Mouse (Mus musculus) forebrain, embryonic 16.5 days (tissue): ENCODE data around the gene Ush2a. TPM values are rescaled to one million over a fixed set of nuclear protein-coding genes. Genes with fewer than 3 reads are reported as not detected.

Source experiments
- ATAC-seq: fragments of 200-750 bp; cut with Nextera tagmentation; 2 replicates; pipeline ENCODE4 v1.8.0; 2017; ENCODE audit warnings: mild to moderate bottlenecking, moderate library complexity
- H3K27ac ChIP-seq: fragments of 300-500 bp; sonication (generic); 2 replicates; pipeline ENCODE4 v1.5.1; 2014; ENCODE audit warnings: low read length, control low read depth
- H3K27me3 ChIP-seq: fragments of 300-500 bp; sonication (generic); replicated peaks from 2 replicates; pipeline ENCODE4 v1.6.1; 2014; ENCODE audit warnings: low read length; ENCODE audit not compliant: control insufficient read depth, insufficient read depth
- H3K36me3 ChIP-seq: fragments of 300-500 bp; sonication (generic); 2 replicates; pipeline ENCODE4 v1.6.1; 2014; ENCODE audit not compliant: control insufficient read depth, insufficient read depth
- H3K4me1 ChIP-seq: fragments of 300-500 bp; sonication (generic); replicated peaks from 2 replicates; pipeline ENCODE4 v1.6.1; 2014; ENCODE audit warnings: low read length; ENCODE audit not compliant: control insufficient read depth, insufficient read depth
- H3K4me2 ChIP-seq: fragments of 300-500 bp; sonication (generic); 2 replicates; pipeline ENCODE4 v1.6.1; 2014; ENCODE audit warnings: mild to moderate bottlenecking, low read length, control low read depth
- H3K4me3 ChIP-seq: fragments of 300-500 bp; sonication (generic); replicated peaks from 2 replicates; pipeline ENCODE4 v1.5.1; 2014; ENCODE audit warnings: mild to moderate bottlenecking, low read length, control low read depth
- H3K9ac ChIP-seq: fragments of 300-500 bp; sonication (generic); replicated peaks from 2 replicates; pipeline ENCODE4 v1.6.1; 2014; ENCODE audit warnings: low read depth, low read length, control low read depth
- H3K9me3 ChIP-seq: fragments of 300-500 bp; sonication (generic); 2 replicates; pipeline ENCODE4 v1.6.1; 2016; ENCODE audit warnings: low read length; ENCODE audit not compliant: control insufficient read depth
- WGBS: fragments of 180-500 bp; shearing (Covaris S2); extraction: QIAGEN DNeasy Blood & Tissue Kit; methylation state at CpG from one replicate; pipeline ENCODE4 v1.1.7; 2014; 5-methylcytosine and 5-hydroxymethylcytosine counted together
- polyA plus RNA-seq: library from polyadenylated mRNA; unstranded; fragments of >200 nt; fragmentation: Nextera tagmentation; extraction: Ambion mirVana; gene quantifications from 2 replicates; pipeline ENCODE4 v1.2.1, GENCODE M21; 2015

Gene Ush2a
- polyA plus RNA-seq, 1 experiment from 2014 or later, result 0.32 TPM

GRCm38 (mm10) chr1:188599134-188599533 lies 337.3 kb downstream of the Ush2a start:
- ATAC-seq, result peak; percentile 31; the same call in 1 of the 2 replicates
- Histone ChIP-seq H3K27me3 (no peaks in the 10 kb centered on the region), H3K4me2 (no peak overlapping the region), H3K9me3 (no peaks in the 10 kb centered on the region), H3K4me1 (no peaks in the 10 kb centered on the region), H3K4me3 (no peak overlapping the region), H3K27ac (no peak overlapping the region), H3K36me3 (no peaks in the 10 kb centered on the region), H3K9ac (no peak overlapping the region)
- 71% methylated on average over 8 of the region's 8 CpGs for WGBS

- Histone ChIP-seq H3K4me3 (no peak overlapping the region), H3K4me2 (no peak overlapping the region), H3K9ac (no peak overlapping the region), H3K36me3 (no peaks in the 10 kb centered on the region), H3K27ac (no peak overlapping the region), H3K4me1 (no peaks in the 10 kb centered on the region), H3K9me3 (no peaks in the 10 kb centered on the region), H3K27me3 (no peaks in the 10 kb centered on the region)
- no peak for ATAC-seq
Observed at GRCm38 (mm10) chr1:188606450-188606849, 344.6 kb downstream of the Ush2a start.

GRCm38 (mm10) chr1:188616547-188616946 lies 354.7 kb downstream of the Ush2a start:
- Histone ChIP-seq H3K27ac (0 out of 2 replicates have a peak overlapping the region, but pooled peaks have one; percentile 16), H3K27me3 (no peaks in the 10 kb centered on the region), H3K9ac (no peak overlapping the region), H3K36me3 (no peaks in the 10 kb centered on the region), H3K4me2 (no peak overlapping the region), H3K4me1 (0 out of 2 replicates have a peak, but pooled peaks cover 2% of the 10 kb centered on the region), H3K4me3 (no peak overlapping the region), H3K9me3 (no peaks in the 10 kb centered on the region)
- peak; percentile 70 for ATAC-seq
- 52% methylated on average over 5 of the region's 5 CpGs for WGBS

GRCm38 (mm10) chr1:188633736-188634135 lies 371.9 kb downstream of the Ush2a start:
- no peaks in the 10 kb centered on the region for H3K4me1 ChIP-seq
- H3K4me2 ChIP-seq, result no peak overlapping the region
- no peaks in the 10 kb centered on the region for H3K9me3 ChIP-seq
- no peaks in the 10 kb centered on the region for H3K36me3 ChIP-seq
- H3K9ac ChIP-seq, result no peak overlapping the region
- WGBS, result 38% methylated on average over 4 of the region's 4 CpGs
- H3K4me3 ChIP-seq, result no peak overlapping the region
- H3K27ac ChIP-seq, result no peak overlapping the region
- ATAC-seq, result peak; percentile 75; the same call in 1 of the 2 replicates
- no peaks in the 10 kb centered on the region for H3K27me3 ChIP-seq

- no peak overlapping the region for H3K4me2 ChIP-seq
- no peak for ATAC-seq
- H3K4me3 ChIP-seq, result no peak overlapping the region
Observed at GRCm38 (mm10) chr1:188639666-188640065, 377.8 kb downstream of the Ush2a start.

GRCm38 (mm10) chr1:188643156-188643555 lies 381.3 kb downstream of the Ush2a start:
- no peak overlapping the region for H3K9ac ChIP-seq
- no peaks in the 10 kb centered on the region for H3K4me1 ChIP-seq
- no peaks in the 10 kb centered on the region; the same call in 1 of the 2 replicates for H3K27me3 ChIP-seq
- H3K4me3 ChIP-seq, result no peak overlapping the region
- ATAC-seq, result no peak
- H3K36me3 ChIP-seq, result no peaks in the 10 kb centered on the region
- H3K4me2 ChIP-seq, result no peak overlapping the region
- no peak overlapping the region for H3K27ac ChIP-seq
- H3K9me3 ChIP-seq, result no peaks in the 10 kb centered on the region
- 95% methylated on average over 3 of the region's 3 CpGs for WGBS

More at GRCm38 (mm10) chr1:188639666-188640065, 377.8 kb downstream of the Ush2a start:
- no peak overlapping the region for H3K27ac ChIP-seq
- H3K27me3 ChIP-seq, result no peaks in the 10 kb centered on the region
- no peaks in the 10 kb centered on the region for H3K36me3 ChIP-seq
- no peaks in the 10 kb centered on the region for H3K9me3 ChIP-seq
- no peak overlapping the region for H3K9ac ChIP-seq
- no peaks in the 10 kb centered on the region for H3K4me1 ChIP-seq

- 88% methylated on average over 3 of the region's 3 CpGs for whole genome bisulfite sequencing
- H3K4me1 ChIP-seq, result no peaks in the 10 kb centered on the region
- no peaks in the 10 kb centered on the region for H3K27me3 ChIP-seq
- H3K4me2 ChIP-seq, result no peak overlapping the region
- ATAC-seq, result no peak
- no peak overlapping the region for H3K27ac ChIP-seq
- H3K4me3 ChIP-seq, result no peak overlapping the region
- no peak overlapping the region for H3K9ac ChIP-seq
- no peaks in the 10 kb centered on the region for H3K36me3 ChIP-seq
- no peaks in the 10 kb centered on the region for H3K9me3 ChIP-seq
Observed at GRCm38 (mm10) chr1:188653001-188653400, 391.2 kb downstream of the Ush2a start.

- Histone ChIP-seq H3K36me3 (no peaks in the 10 kb centered on the region), H3K4me3 (no peak overlapping the region), H3K27me3 (no peaks in the 10 kb centered on the region), H3K4me2 (no peak overlapping the region), H3K4me1 (peaks cover 12% of the 10 kb centered on the region), H3K27ac (no peak overlapping the region), H3K9ac (no peak overlapping the region), H3K9me3 (no peaks in the 10 kb centered on the region)
- 37% methylated on average over 12 of the region's 12 CpGs for WGBS
- ATAC-seq, result no peak
Observed at GRCm38 (mm10) chr1:188656121-188656520, 394.3 kb downstream of the Ush2a start.

GRCm38 (mm10) chr1:188659159-188659558 lies 397.3 kb downstream of the Ush2a start:
- Histone ChIP-seq H3K9ac (no peak overlapping the region), H3K27ac (no peak overlapping the region), H3K27me3 (no peaks in the 10 kb centered on the region), H3K4me1 (peaks cover 12% of the 10 kb centered on the region), H3K36me3 (no peaks in the 10 kb centered on the region), H3K9me3 (no peaks in the 10 kb centered on the region), H3K4me2 (no peak overlapping the region), H3K4me3 (no peak overlapping the region)
- 10% methylated on average over 3 of the region's 3 CpGs for WGBS
- no peak for ATAC-seq

GRCm38 (mm10) chr1:188660339-188660738 lies 398.5 kb downstream of the Ush2a start:
- Histone ChIP-seq H3K36me3 (no peaks in the 10 kb centered on the region), H3K4me2 (peak overlapping the region; percentile 47), H3K9ac (peak overlapping the region; percentile 14; the same call in 1 of the 2 replicates), H3K4me1 (peaks cover 12% of the 10 kb centered on the region), H3K4me3 (peak overlapping the region; percentile 13; the same call in 1 of the 2 replicates), H3K27ac (no peak overlapping the region), H3K9me3 (no peaks in the 10 kb centered on the region), H3K27me3 (no peaks in the 10 kb centered on the region)
- peak; percentile 78 for ATAC-seq
- WGBS, result 2% methylated on average over 3 of the region's 3 CpGs
